Mouse (Mus musculus): ENCODE results near the gene Paqr3. TPM values are rescaled to one million over a fixed set of nuclear protein-coding genes. Genes with fewer than 3 reads are reported as not detected.
A peak's percentile ranks its signal among the peaks of the same experiment; 100 is the strongest.

Paqr3 gene
- polyA plus RNA-seq, 1 experiment: 16.5 TPM

DNA sequence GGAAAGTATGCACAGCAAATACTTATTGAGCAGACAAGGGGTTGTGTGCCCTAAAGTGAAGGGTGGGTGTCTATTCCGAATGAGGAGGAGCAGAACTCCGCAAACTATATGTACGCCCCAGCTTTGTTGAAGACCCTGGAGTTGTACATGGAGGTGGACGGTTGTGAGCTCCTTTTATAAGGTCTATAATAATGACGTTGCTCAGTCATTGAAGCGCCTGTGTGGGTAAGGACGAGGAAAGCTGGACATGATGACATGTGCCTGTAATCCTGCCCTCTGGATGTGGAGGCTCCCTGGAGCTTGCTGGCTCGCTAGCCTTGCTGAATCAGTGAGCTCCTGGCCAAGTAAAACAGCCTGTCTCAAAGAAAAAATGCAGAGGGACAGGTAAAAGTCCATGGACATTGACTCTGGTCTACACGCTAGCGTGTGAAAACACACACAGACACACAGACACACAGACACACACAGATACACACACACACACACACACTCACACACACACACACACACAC lies 14.1 kb upstream of the Paqr3 start:
- WGBS: 59% methylated on average over 10 of the region's 10 CpGs
- no peak for DNase-seq

DNA sequence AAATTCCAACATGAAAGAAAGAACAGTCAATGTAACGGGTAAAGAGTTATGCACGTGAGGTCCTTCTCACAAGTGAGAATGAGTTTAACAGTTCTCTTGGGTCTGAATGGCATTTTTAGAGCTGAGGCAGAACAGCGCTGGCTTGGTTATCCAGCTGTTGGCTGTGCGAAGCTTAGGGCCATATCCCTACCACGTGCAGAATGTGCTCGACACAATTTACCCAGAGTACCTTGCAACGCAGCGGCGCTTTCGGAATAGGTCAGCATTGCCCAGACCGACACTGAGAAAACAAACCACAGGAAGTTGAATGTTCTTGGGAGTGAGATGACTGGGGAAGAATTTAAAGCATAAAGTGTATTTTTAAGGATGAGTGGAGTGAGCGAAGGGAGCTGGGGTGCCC lies 13.6 kb upstream of the Paqr3 start:
- no peak for DNase-seq
- H3K27me3 ChIP-seq (ENCODE audit: control insufficient read depth, insufficient read depth, low read length): no peaks in the 10 kb centered on the region
- no peak overlapping the region for H3K4me3 ChIP-seq (replicated peaks; ENCODE audit: insufficient read depth, low read depth, low read length)
- TF ChIP-seq CTCF (IDR thresholded peaks at IDR 0.05; ENCODE audit: borderline replicate concordance, insufficient read depth, low read depth, low read length) (no peak), POLR2A (IDR thresholded peaks at IDR 0.05; ENCODE audit: borderline replicate concordance, insufficient read depth, low read length) (no peak)
- H3K27ac ChIP-seq (ENCODE audit: insufficient read depth, low read length): no peak overlapping the region
- H3K4me1 ChIP-seq (ENCODE audit: control insufficient read depth, insufficient read depth, low read length): no peaks in the 10 kb centered on the region
- 92% methylated on average over 12 of the region's 12 CpGs for WGBS

More for the DNA sequence above, 14.1 kb upstream of the Paqr3 start:
- H3K4me1 ChIP-seq (ENCODE audit: control insufficient read depth, insufficient read depth, low read length): no peaks in the 10 kb centered on the region
- no peak overlapping the region for H3K27ac ChIP-seq (ENCODE audit: insufficient read depth, low read length)
- no peaks in the 10 kb centered on the region for H3K27me3 ChIP-seq (ENCODE audit: control insufficient read depth, insufficient read depth, low read length)
- TF ChIP-seq POLR2A (IDR thresholded peaks at IDR 0.05; ENCODE audit: borderline replicate concordance, insufficient read depth, low read length) (no peak), CTCF (IDR thresholded peaks at IDR 0.05; ENCODE audit: borderline replicate concordance, insufficient read depth, low read depth, low read length) (no peak)
- no peak overlapping the region for H3K4me3 ChIP-seq (replicated peaks; ENCODE audit: insufficient read depth, low read depth, low read length)

GRCm38 (mm10) chr5:97110697-97111096 lies 699 bp downstream of the Paqr3 start:
- H3K4me3 ChIP-seq (replicated peaks; ENCODE audit: insufficient read depth, low read depth, low read length): peak overlapping the region; percentile 99
- WGBS: 6% methylated on average over 5 of the region's 5 CpGs
- H3K27ac ChIP-seq (ENCODE audit: insufficient read depth, low read length): peak overlapping the region; percentile 43; the same call in 1 of the 2 replicates
- no peaks in the 10 kb centered on the region for H3K27me3 ChIP-seq (ENCODE audit: control insufficient read depth, insufficient read depth, low read length)
- no peaks in the 10 kb centered on the region; the same call in none of the 2 replicates for H3K4me1 ChIP-seq (ENCODE audit: control insufficient read depth, insufficient read depth, low read length)
- DNase-seq: peak; percentile 45 to 49
- TF ChIP-seq CTCF (IDR thresholded peaks at IDR 0.05; ENCODE audit: borderline replicate concordance, insufficient read depth, low read depth, low read length) (no peak), POLR2A (IDR thresholded peaks at IDR 0.05; ENCODE audit: borderline replicate concordance, insufficient read depth, low read length) (no peak)

GRCm38 (mm10) chr5:97110133-97110532 lies 1.3 kb downstream of the Paqr3 start:
- no peak overlapping the region for H3K4me3 ChIP-seq (replicated peaks; ENCODE audit: insufficient read depth, low read depth, low read length)
- TF ChIP-seq POLR2A (IDR thresholded peaks at IDR 0.05; ENCODE audit: borderline replicate concordance, insufficient read depth, low read length) (no peak), CTCF (IDR thresholded peaks at IDR 0.05; ENCODE audit: borderline replicate concordance, insufficient read depth, low read depth, low read length) (no peak)
- H3K27me3 ChIP-seq (ENCODE audit: control insufficient read depth, insufficient read depth, low read length): no peaks in the 10 kb centered on the region
- H3K4me1 ChIP-seq (ENCODE audit: control insufficient read depth, insufficient read depth, low read length): no peaks in the 10 kb centered on the region; the same call in none of the 2 replicates
- no peak for DNase-seq
- H3K27ac ChIP-seq (ENCODE audit: insufficient read depth, low read length): no peak overlapping the region
- WGBS: 32% methylated on average over 2 of the region's 2 CpGs

GRCm38 (mm10) chr5:97108333-97108732 lies 3.1 kb downstream of the Paqr3 start:
- Histone ChIP-seq H3K27ac (ENCODE audit: insufficient read depth, low read length) (no peak overlapping the region), H3K4me1 (ENCODE audit: control insufficient read depth, insufficient read depth, low read length) (no peaks in the 10 kb centered on the region; the same call in none of the 2 replicates), H3K4me3 (replicated peaks; ENCODE audit: insufficient read depth, low read depth, low read length) (no peak overlapping the region), H3K27me3 (ENCODE audit: control insufficient read depth, insufficient read depth, low read length) (no peaks in the 10 kb centered on the region)
- DNase-seq: no peak
- TF ChIP-seq POLR2A (IDR thresholded peaks at IDR 0.05; ENCODE audit: borderline replicate concordance, insufficient read depth, low read length) (no peak), CTCF (IDR thresholded peaks at IDR 0.05; ENCODE audit: borderline replicate concordance, insufficient read depth, low read depth, low read length) (no peak)
- 96% methylated on average over 5 of the region's 5 CpGs for WGBS

GRCm38 (mm10) chr5:97099954-97100353 lies 11.4 kb downstream of the Paqr3 start:
- H3K27ac ChIP-seq (ENCODE audit: insufficient read depth, low read length): no peak overlapping the region
- H3K4me3 ChIP-seq (replicated peaks; ENCODE audit: insufficient read depth, low read depth, low read length): no peak overlapping the region
- no peaks in the 10 kb centered on the region for H3K4me1 ChIP-seq (ENCODE audit: control insufficient read depth, insufficient read depth, low read length)
- no peaks in the 10 kb centered on the region for H3K27me3 ChIP-seq (ENCODE audit: control insufficient read depth, insufficient read depth, low read length)
- WGBS: 94% methylated on average over 8 of the region's 8 CpGs
- no peak for DNase-seq
- TF ChIP-seq POLR2A (IDR thresholded peaks at IDR 0.05; ENCODE audit: borderline replicate concordance, insufficient read depth, low read length): no peak

DNA sequence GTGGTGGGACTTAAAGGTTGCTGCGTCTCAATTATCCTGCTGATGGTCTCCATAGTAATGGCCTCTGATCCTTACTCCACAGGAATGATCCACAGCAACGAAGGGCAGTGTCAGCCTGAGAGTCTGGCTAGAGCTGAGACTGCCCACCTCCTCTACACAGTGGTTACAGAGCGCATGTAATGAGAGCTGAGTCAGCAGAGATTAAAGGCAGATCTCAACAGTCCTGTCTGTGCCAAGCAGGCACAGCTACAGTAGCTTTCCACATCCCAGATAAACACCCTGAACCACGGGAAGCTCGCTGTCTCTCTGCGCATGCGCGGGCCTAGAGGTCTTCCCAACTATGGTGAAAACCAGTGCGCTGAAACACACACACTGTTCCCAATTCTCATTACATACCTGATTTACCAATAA lies 13.8 kb downstream of the Paqr3 start:
- Histone ChIP-seq H3K4me1 (ENCODE audit: control insufficient read depth, insufficient read depth, low read length) (no peaks in the 10 kb centered on the region), H3K27ac (ENCODE audit: insufficient read depth, low read length) (no peak overlapping the region), H3K27me3 (ENCODE audit: control insufficient read depth, insufficient read depth, low read length) (no peaks in the 10 kb centered on the region), H3K4me3 (replicated peaks; ENCODE audit: insufficient read depth, low read depth, low read length) (no peak overlapping the region)
- 67% methylated on average over 9 of the region's 9 CpGs for WGBS
- no peak for TF ChIP-seq POLR2A (IDR thresholded peaks at IDR 0.05; ENCODE audit: borderline replicate concordance, insufficient read depth, low read length)
- no peak for TF ChIP-seq CTCF (IDR thresholded peaks at IDR 0.05; ENCODE audit: borderline replicate concordance, insufficient read depth, low read depth, low read length)
- no peak for DNase-seq

DNA sequence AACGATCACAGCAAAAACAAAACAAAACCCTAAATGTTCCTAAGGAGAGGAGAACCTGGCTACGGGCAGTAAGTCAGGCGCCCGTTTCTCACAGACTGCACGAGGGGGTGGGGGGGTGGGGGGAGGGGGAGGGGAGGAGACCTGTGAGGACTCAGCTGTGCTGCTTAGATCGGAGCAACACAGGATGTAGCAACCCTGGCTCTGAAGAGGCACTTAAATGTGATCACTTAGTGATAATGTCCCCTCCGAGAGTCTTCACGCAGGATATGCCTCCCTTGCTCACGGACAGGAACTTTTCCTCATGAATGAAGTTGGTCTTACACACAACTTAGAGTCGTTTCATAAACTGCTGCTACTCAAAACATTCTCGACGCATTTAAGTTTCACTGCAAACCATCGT lies 16.1 kb downstream of the Paqr3 start:
- Histone ChIP-seq H3K4me3 (replicated peaks; ENCODE audit: insufficient read depth, low read depth, low read length) (no peak overlapping the region), H3K27me3 (ENCODE audit: control insufficient read depth, insufficient read depth, low read length) (no peaks in the 10 kb centered on the region), H3K4me1 (ENCODE audit: control insufficient read depth, insufficient read depth, low read length) (no peaks in the 10 kb centered on the region), H3K27ac (ENCODE audit: insufficient read depth, low read length) (no peak overlapping the region)
- WGBS: 66% methylated on average over 13 of the region's 13 CpGs
- no peak for TF ChIP-seq CTCF (IDR thresholded peaks at IDR 0.05; ENCODE audit: borderline replicate concordance, insufficient read depth, low read depth, low read length)
- no peak for TF ChIP-seq POLR2A (IDR thresholded peaks at IDR 0.05; ENCODE audit: borderline replicate concordance, insufficient read depth, low read length)
- no peak for DNase-seq

Data from cerebellum, adult 2 months (tissue).